In the genomic region with DNA sequence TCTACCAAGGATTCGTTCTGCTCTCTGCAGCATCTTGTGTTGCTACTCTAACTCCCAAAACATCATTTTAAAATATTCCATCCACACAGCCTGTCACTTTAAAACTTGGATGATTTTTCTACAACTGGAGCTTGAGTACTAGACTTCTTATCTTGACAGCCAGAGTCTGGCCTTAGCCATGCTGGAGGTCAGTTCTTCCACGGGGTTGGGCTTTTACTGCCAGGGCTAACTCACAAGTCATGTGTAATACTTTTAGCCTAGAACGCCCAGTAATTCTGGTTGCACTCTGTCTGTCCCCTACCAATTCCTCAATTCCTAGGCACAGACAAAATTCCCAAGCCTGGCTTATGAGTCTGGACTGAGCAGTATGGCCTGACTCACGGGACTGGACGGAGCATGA, we compare ENCODE assay signal across 13 mouse cellular contexts.
DNase-seq lines count a peak whose midpoint lies in the region.
"Had no signal": no experiment of that assay in that cellular context is flagged by ENCODE, and none has a peak within 500 bp of the region (broad histone marks: within the 10 kb centered on the region; RNA-seq: fewer than 3 reads in every experiment).

No protein-coding gene starts in this region.

- DNase-seq in adrenal gland, adult 2 months = peak; percentile 14
- DNase-seq in adrenal gland, postnatal 10 days = no peak
- peak; percentile 26 for DNase-seq in kidney, postnatal 10 days
- DNase-seq in kidney, postnatal 36 days = no peak
- peak; percentile 32 to 40 for DNase-seq in heart, adult 9 months (ENCODE audit: low spot score in 2 of 2)
- peak; percentile 18 to 51 for DNase-seq in heart, postnatal 14 days
- no peak for DNase-seq in thymus, postnatal 25 days
- DNase-seq in lung, postnatal 4 days = no peak
- DNase-seq: adrenal gland, postnatal 25 days; cerebellum, adult 9-10 months; gastrocnemius, postnatal 25 days; lung, embryonic 14.5 days; thymus, adult 18-20 months had no signal

- intact Hi-C loops in heart, postnatal 14 days (cut with DNase I) = no loop called here

Comparison
In these comparisons a context has a peak if more than half of its experiments do, and no peak if none do; other contexts are left out.
1. DNase-seq: peak in adrenal gland, adult 2 months (single experiment), kidney, postnatal 10 days (single experiment), heart, adult 9 months (2 of 2) and heart, postnatal 14 days (2 of 2); none in adrenal gland, postnatal 10 days (single experiment), kidney, postnatal 36 days (0 of 2), thymus, postnatal 25 days (single experiment) and lung, postnatal 4 days (0 of 2).